Mouse (Mus musculus): ENCODE measurements around the gene Slc25a35.

DNA sequence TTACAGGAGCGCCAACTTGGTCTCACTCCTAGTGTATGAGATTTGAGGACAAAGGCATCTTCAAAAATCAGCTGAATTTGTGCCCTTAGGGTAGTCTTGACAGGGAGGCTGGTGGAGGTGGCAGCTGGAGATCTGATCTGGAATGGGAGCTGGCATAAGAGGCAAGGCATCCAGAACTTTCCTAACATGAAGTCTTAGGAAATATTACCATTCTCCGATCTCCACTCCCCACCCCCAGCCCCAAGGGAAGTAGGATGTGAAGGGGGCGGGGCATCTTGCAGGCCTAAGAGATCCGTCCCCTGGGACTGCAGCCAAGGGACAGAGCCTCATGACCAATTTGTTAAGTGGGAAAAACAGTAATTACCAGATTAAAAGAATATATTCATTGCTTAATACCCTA is 2.3 kb downstream of the Slc25a35 start:
- no peak for TF ChIP-seq USF2 (conservative IDR thresholded peaks at IDR 0.05; ENCODE audit: low read depth, low read length)
- TF ChIP-seq CTCF (conservative IDR thresholded peaks at IDR 0.05 in 1 of 2, IDR thresholded peaks at IDR 0.05 in 1 of 2; ENCODE audit: low read depth in 2 of 2, low read length in 2 of 2), result no peak
- TF ChIP-seq MEF2A (IDR thresholded peaks at IDR 0.05; ENCODE audit: borderline replicate concordance, low read depth, low read length), result no peak
- TF ChIP-seq POLR2A (IDR thresholded peaks at IDR 0.05; ENCODE audit: low read depth, low read length), result no peak
- no peak for TF ChIP-seq JUND (conservative IDR thresholded peaks at IDR 0.05; ENCODE audit: low read depth, low read length)
- no peak for TF ChIP-seq ZNF384 (IDR thresholded peaks at IDR 0.05; ENCODE audit: low read depth, low read length)
- no peak for TF ChIP-seq SMC3 (IDR thresholded peaks at IDR 0.05; ENCODE audit: low read depth, low read length)
- TF ChIP-seq CHD1 (IDR thresholded peaks at IDR 0.05; ENCODE audit: low read depth, low read length), result no peak
- no peak for TF ChIP-seq BHLHE40 (IDR thresholded peaks at IDR 0.05; ENCODE audit: low read depth, low read length)
- TF ChIP-seq KAT2A (IDR thresholded peaks at IDR 0.05; ENCODE audit: insufficient replicate concordance, low read length), result no peak
- no peak for TF ChIP-seq MYC (IDR thresholded peaks at IDR 0.05; ENCODE audit: low read depth, low read length)
- no peak for TF ChIP-seq USF1 (IDR thresholded peaks at IDR 0.05; ENCODE audit: low read depth, low read length)
- TF ChIP-seq TCF12 (IDR thresholded peaks at IDR 0.05; ENCODE audit: low read depth, low read length), result no peak
- no peak for TF ChIP-seq ETS1 (conservative IDR thresholded peaks at IDR 0.05; ENCODE audit: low read depth, low read length)
